Mouse (Mus musculus): Measurements from ENCODE around the gene Fam83b.

Gene Fam83b

GRCm38 (mm10) chr9:76518665-76519064 is 48.3 kb downstream of the Fam83b start:
- DNase-seq: no peak

- DNase-seq: no peak
These were observed 61.3 kb downstream of the Fam83b start for GRCm38 (mm10) chr9:76505650-76506049.

- no peak for DNase-seq
These were observed 77.2 kb downstream of the Fam83b start for GRCm38 (mm10) chr9:76489737-76490136.

- no peak for DNase-seq
These were observed 86.8 kb downstream of the Fam83b start for GRCm38 (mm10) chr9:76480088-76480487.

- DNase-seq: no peak
These were observed 97.4 kb downstream of the Fam83b start for GRCm38 (mm10) chr9:76469500-76469899.

- DNase-seq: no peak
These were observed 105.4 kb downstream of the Fam83b start for GRCm38 (mm10) chr9:76461547-76461946.

GRCm38 (mm10) chr9:76455703-76456102 is 111.2 kb downstream of the Fam83b start:
- no peak for DNase-seq
